Mouse (Mus musculus) neural tube, embryonic 13.5 days (tissue): Measurements from ENCODE around the gene Tbc1d16. TPM values are rescaled to one million over a fixed set of nuclear protein-coding genes. Genes with fewer than 3 reads are reported as not detected.
A peak's percentile ranks its signal among the peaks of the same experiment; 100 is the strongest.

ENCODE experiments used
- ATAC-seq: fragments of 200-750 bp; cut with Nextera tagmentation; 2 replicates; pipeline ENCODE4 v1.8.0; 2017; ENCODE audit warnings: low read depth, mild to moderate bottlenecking, moderate TSS enrichment, moderate library complexity
- H3K27ac ChIP-seq: fragments of 300-500 bp; sonication (generic); replicated peaks from 2 replicates; pipeline ENCODE4 v1.5.1; 2015; ENCODE audit warnings: moderate library complexity, mild to moderate bottlenecking, inconsistent platforms
- H3K27me3 ChIP-seq: fragments of 300-500 bp; sonication (generic); 2 replicates; pipeline ENCODE4 v1.6.1; 2015; ENCODE audit warnings: mild to moderate bottlenecking, inconsistent platforms
- H3K36me3 ChIP-seq: fragments of 300-500 bp; sonication (generic); 2 replicates; pipeline ENCODE4 v1.6.1; 2015; ENCODE audit warnings: mild to moderate bottlenecking, inconsistent platforms
- H3K4me1 ChIP-seq: fragments of 300-500 bp; sonication (generic); replicated peaks from 2 replicates; pipeline ENCODE4 v1.6.1; 2015; ENCODE audit warnings: inconsistent platforms
- H3K4me2 ChIP-seq: fragments of 300-500 bp; sonication (generic); 2 replicates; pipeline ENCODE4 v1.6.1; 2015; ENCODE audit warnings: inconsistent platforms, mild to moderate bottlenecking, moderate library complexity
- H3K4me3 ChIP-seq: fragments of 300-500 bp; sonication (generic); 2 replicates; pipeline ENCODE4 v1.5.1; 2015; ENCODE audit warnings: mild to moderate bottlenecking, inconsistent platforms
- H3K9ac ChIP-seq: fragments of 300-500 bp; sonication (generic); 2 replicates; pipeline ENCODE4 v1.6.1; 2015; ENCODE audit warnings: moderate library complexity, mild to moderate bottlenecking, inconsistent platforms
- H3K9me3 ChIP-seq: fragments of 300-500 bp; sonication (generic); 2 replicates; pipeline ENCODE4 v1.6.1; 2016; ENCODE audit warnings: inconsistent platforms
- WGBS: fragments of 180-500 bp; shearing (Covaris S2); methylation state at CpG from one replicate; pipeline ENCODE4 v1.1.7; 2015; 5-methylcytosine and 5-hydroxymethylcytosine counted together
- polyA plus RNA-seq: library from polyadenylated mRNA; unstranded; fragments of >200 nt; fragmentation: Nextera tagmentation; extraction: Ambion mirVana; gene quantifications from 2 replicates; pipeline ENCODE4 v1.2.1, GENCODE M21; 2015

The Tbc1d16 gene
- polyA plus RNA-seq, 1 experiment from 2014 or later = 49.0 TPM

DNA sequence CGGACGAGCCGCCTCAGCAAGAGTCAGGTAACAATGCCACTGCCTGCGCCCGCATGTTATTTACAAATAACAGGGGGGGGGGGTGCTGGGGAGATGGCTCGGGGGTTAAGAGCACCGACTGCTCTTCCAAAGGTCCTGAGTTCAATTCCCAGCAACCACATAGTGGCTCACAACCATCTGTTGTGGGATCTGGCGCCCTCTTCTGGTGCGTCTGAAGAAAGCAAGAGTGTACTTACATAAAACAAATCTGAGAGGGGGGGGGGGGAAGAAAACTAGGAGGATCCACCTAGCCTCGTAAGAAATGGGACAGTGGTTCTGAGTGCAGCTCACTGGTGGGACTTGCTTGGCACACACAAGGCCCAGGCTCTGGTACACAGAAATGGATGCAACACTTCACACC lies 6.5 kb upstream of the Tbc1d16 start:
- H3K4me3 ChIP-seq = no peak overlapping the region
- H3K9me3 ChIP-seq = no peaks in the 10 kb centered on the region
- ATAC-seq = no peak
- H3K27ac ChIP-seq = no peak overlapping the region
- H3K27me3 ChIP-seq = no peaks in the 10 kb centered on the region
- no peak overlapping the region for H3K9ac ChIP-seq
- WGBS = 93% methylated on average over 10 of the region's 10 CpGs
- H3K4me1 ChIP-seq = peaks cover 30% of the 10 kb centered on the region
- peaks cover 32% of the 10 kb centered on the region for H3K36me3 ChIP-seq
- H3K4me2 ChIP-seq = no peak overlapping the region

DNA sequence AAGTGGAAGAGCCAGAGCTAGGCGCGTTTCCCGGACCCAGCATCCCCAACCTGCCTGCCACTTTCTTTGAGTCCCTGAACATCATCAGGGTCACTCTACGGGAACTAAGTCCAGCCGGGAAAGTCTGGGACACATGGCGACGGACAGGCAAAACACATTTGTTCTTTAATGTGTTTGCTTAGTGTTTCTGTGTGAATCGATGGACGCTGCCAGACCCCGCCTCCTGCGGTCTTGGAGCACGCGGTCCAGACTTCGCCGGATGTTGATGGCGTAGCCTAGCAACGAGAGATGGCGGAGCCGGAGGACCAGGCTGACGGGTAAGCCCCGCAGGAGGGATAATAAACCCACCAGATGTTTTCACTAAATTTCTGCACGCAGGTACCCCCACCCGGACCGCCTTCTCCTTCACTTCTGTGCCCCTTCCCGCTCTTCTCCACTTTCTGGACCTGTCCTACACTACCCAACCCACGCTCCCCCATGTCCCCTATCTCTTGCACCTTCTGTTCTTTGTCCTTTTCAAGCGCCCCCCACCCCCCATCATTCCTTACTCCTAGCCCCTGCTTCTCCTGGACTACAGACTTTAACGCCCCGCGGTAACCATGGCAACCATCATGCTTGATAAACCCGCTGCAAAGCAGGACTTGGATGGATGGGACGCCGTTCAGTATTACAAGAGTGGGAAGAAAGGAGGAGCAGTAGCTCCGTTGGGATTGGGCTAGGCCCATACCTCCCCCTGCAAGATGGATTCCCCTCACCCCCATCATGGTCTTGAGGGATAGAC lies 737 bp upstream of the Tbc1d16 start:
- H3K9me3 ChIP-seq = no peaks in the 10 kb centered on the region
- peak overlapping the region; percentile 88 for H3K9ac ChIP-seq
- H3K36me3 ChIP-seq = peaks cover 14% of the 10 kb centered on the region; the same call in 1 of the 2 replicates
- peaks cover 64% of the 10 kb centered on the region for H3K4me1 ChIP-seq
- H3K27me3 ChIP-seq = no peaks in the 10 kb centered on the region
- H3K4me3 ChIP-seq = peak overlapping the region; percentile 74
- H3K4me2 ChIP-seq = peak overlapping the region; percentile 99
- 1% methylated on average over 34 of the region's 34 CpGs for WGBS
- peak; percentile 93 for ATAC-seq
- peak overlapping the region; percentile 87 for H3K27ac ChIP-seq

DNA sequence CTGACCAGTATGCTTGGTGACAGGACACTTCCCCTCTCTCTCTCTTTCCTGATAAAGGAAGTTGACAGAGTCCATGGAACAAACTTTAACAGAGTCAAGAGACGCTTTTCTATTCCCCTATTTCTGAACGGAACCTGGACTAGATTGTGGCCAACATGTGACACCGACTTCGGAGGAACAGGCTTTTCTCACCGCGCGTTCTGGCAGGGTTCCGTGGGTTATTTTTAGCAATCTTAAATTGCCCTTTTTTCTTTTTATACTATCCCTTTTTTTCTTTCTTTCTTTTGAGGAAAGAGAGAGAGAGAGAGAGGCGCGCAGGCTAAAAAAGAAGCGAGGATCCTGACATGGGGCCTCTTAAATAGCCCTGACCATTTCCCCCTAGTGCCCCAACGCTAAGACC lies 708 bp downstream of the Tbc1d16 start:
- Histone ChIP-seq H3K4me2 (peak overlapping the region; percentile 99), H3K36me3 (peaks cover 11% of the 10 kb centered on the region; the same call in 1 of the 2 replicates), H3K27me3 (no peaks in the 10 kb centered on the region), H3K27ac (peak overlapping the region; percentile 87), H3K9ac (peak overlapping the region; percentile 88), H3K4me1 (peaks cover 78% of the 10 kb centered on the region), H3K4me3 (peak overlapping the region; percentile 74), H3K9me3 (no peaks in the 10 kb centered on the region)
- ATAC-seq = no peak
- WGBS = 3% methylated on average over 12 of the region's 12 CpGs

DNA sequence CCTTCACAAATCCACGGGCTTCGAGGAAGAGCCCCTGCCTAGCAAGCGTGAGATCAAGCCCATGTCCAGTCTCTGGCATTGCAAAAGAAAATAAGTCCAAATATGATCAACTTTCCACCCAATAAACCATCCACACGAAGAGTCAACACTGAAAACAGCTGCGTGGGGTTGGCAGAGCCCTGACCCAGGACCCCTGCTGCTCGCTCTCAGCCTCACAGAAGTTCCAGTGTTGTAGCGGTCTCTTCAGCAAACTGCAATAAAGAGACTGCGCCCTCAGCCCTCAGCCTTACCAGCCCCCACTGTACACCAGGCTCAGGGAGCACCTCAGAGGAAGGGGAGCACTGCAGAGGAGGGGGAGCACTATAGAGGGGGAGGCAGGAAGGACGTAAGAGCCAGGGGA lies 2.7 kb downstream of the Tbc1d16 start:
- Histone ChIP-seq H3K4me3 (0 out of 2 replicates have a peak overlapping the region, but pooled peaks have one; percentile 74), H3K27ac (no peak overlapping the region; the same call in 1 of the 2 replicates), H3K9ac (peak overlapping the region; percentile 52; the same call in 1 of the 2 replicates), H3K27me3 (no peaks in the 10 kb centered on the region), H3K9me3 (no peaks in the 10 kb centered on the region), H3K36me3 (no peaks in the 10 kb centered on the region), H3K4me2 (peak overlapping the region; percentile 99), H3K4me1 (peaks cover 92% of the 10 kb centered on the region)
- ATAC-seq = no peak
- WGBS = 56% methylated on average over 9 of the region's 9 CpGs

DNA sequence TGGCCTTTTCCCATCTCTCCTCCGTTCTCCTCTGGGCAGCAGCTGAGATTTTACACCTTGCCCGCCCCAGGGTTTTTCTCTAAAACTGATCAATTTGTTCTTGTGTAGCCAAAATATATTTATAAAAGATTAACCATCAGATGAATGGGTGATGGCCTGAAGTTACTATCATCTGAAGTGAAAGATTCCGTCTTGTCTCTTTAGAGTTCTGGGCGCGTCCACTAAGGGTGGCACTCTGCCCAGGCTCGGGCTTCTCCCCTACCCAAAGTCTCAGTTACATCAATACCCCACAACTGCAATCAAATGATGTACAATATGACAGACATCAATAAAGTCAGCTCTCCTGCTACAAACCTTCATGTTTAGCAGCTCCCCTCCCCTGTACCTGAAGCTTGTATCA lies 3.4 kb downstream of the Tbc1d16 start:
- peaks cover 92% of the 10 kb centered on the region for H3K4me1 ChIP-seq
- no peaks in the 10 kb centered on the region for H3K9me3 ChIP-seq
- H3K27ac ChIP-seq = no peak overlapping the region
- no peaks in the 10 kb centered on the region for H3K36me3 ChIP-seq
- no peak overlapping the region for H3K9ac ChIP-seq
- no peaks in the 10 kb centered on the region for H3K27me3 ChIP-seq
- ATAC-seq = no peak
- H3K4me3 ChIP-seq = no peak overlapping the region
- H3K4me2 ChIP-seq = no peak overlapping the region
- WGBS = 94% methylated on average over 6 of the region's 6 CpGs

DNA sequence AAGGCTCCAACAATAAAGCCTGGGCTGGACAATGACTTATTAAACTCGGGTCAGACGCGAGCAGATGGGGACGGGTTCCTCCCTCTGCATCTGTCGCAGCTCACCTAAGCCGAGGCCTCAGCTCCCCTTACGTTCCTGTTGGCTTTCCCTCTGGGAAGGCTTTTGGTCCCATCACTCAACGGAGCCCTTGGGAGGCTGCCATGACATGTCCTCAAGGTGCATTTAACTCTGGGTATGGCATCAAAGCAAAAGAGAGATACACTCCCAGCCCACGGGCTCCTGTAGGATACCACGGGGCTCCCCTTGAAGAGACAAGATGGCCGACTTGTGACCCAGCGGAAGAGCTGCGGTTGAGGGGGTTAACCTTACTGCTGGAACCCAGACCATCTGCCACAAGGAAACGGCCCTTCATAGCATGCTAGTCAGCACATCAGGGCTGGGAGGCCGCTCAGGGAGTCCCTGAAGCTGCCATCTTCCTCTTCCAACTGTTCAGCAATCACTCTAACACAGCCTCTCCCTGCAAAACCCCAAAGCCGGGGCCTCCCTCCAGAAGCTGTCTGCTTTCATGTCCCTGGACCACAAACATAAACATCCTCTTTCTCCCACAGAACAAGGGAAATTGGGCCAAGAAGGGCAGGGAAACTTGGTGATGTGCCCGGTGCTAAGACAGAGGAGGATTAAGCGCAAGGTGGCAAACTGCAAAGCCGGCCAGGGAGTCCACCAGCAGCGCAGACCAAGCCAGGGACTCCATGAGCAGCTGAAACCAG lies 5.0 kb downstream of the Tbc1d16 start:
- no peak overlapping the region for H3K4me3 ChIP-seq
- H3K27ac ChIP-seq = peak overlapping the region; percentile 64
- no peak overlapping the region for H3K9ac ChIP-seq
- H3K27me3 ChIP-seq = no peaks in the 10 kb centered on the region
- no peak overlapping the region for H3K4me2 ChIP-seq
- ATAC-seq = no peak
- WGBS = 73% methylated on average over 20 of the region's 20 CpGs
- no peaks in the 10 kb centered on the region for H3K36me3 ChIP-seq
- peaks cover 90% of the 10 kb centered on the region for H3K4me1 ChIP-seq
- no peaks in the 10 kb centered on the region for H3K9me3 ChIP-seq

DNA sequence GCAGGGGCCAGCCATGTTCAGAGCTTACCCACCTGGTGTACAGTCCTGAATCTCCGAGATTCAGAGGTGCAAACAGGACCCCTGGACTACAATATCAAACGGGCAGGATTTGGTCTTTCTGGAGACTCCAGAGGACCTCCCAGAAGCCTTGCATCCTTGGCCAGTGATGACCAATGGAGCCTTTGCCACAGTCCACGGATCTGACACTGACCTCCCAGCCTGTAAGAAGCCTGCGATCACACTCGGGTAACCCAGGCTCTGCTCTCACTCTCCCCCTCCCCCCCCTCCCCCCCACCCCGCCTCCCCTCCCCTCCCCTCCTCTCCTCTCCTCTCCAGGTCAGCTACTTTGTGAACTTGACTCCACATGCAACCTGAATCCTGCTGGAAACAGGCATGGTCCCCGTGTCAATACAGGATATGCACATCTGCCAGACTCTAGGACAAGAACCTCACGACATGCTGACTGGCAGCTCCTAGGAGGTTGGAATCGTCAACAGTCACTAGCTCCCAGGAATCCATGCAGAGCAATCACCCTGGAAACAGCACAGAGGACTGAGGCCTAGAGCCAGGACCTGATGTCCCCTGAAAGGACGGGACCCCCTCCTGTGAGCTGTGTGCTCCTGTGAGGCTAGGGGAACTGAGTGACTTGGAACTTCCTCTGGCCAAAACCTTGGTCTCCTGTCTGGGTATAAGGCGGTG lies 6.3 kb downstream of the Tbc1d16 start:
- Histone ChIP-seq H3K4me1 (peaks cover 93% of the 10 kb centered on the region), H3K9me3 (no peaks in the 10 kb centered on the region), H3K36me3 (no peaks in the 10 kb centered on the region), H3K27ac (no peak overlapping the region), H3K4me2 (no peak overlapping the region), H3K4me3 (no peak overlapping the region), H3K9ac (no peak overlapping the region; the same call in 1 of the 2 replicates), H3K27me3 (no peaks in the 10 kb centered on the region)
- WGBS = 47% methylated on average over 10 of the region's 11 CpGs
- ATAC-seq = no peak

DNA sequence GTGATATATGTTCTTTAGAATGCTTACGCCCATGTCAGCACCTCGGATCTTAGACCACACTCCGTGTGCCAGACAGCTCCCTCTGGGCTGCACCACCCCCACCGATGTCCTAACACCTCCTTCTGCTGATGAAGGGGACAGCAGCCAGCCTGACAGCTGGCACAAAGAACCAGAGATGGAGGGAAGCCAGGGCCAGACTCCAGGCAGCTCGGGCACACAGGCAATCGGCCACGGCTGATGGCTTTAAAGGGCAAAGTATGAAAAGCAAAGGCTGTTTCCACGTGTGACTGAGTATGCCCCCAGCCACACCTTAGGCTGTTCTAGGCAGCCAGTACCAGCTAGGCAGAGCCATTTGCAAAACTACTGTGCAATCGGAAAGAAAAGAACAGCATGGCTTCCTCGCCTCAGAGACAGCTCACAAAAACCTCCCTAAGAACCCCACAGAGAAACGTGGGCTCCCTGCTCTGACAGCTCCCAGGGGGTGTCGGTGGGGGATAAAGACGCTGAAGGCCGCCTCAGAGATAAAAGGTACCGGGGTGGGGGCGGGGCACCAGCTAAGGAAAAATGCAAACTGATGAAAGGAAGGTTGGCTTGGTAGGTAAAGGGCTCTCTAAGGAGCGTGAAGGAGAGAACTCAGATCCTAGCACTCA lies 8.4 kb downstream of the Tbc1d16 start:
- 0 out of 2 replicates have a peak, but pooled peaks have one; percentile 19 for ATAC-seq
- peak overlapping the region; percentile 79 for H3K27ac ChIP-seq
- no peaks in the 10 kb centered on the region for H3K27me3 ChIP-seq
- H3K9me3 ChIP-seq = no peaks in the 10 kb centered on the region
- H3K4me1 ChIP-seq = peaks cover 93% of the 10 kb centered on the region
- H3K4me2 ChIP-seq = peak overlapping the region; percentile 36
- H3K36me3 ChIP-seq = no peaks in the 10 kb centered on the region
- WGBS = 9% methylated on average over 17 of the region's 17 CpGs
- peak overlapping the region; percentile 49 for H3K9ac ChIP-seq
- H3K4me3 ChIP-seq = no peak overlapping the region

DNA sequence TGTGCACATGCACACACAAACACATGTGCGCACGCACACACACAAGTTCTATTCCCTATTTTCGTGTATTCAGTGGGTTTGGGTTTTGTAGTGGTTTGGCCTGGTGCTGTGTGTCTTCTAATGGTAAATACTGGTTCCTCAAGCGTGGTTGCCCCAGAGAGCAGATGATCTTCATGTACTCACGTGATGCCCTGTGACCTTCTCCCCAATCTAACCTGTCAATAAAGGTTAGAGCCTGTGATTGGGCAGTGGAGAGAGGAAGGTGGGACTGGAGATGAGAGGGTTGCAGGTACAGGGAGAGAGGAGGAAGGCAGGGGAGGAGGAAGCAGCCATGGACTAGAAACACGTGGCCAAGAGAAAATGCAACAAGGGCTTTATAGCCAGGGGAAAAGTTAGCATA lies 10.4 kb downstream of the Tbc1d16 start:
- H3K4me1 ChIP-seq = peaks cover 93% of the 10 kb centered on the region
- no peaks in the 10 kb centered on the region for H3K36me3 ChIP-seq
- H3K27ac ChIP-seq = no peak overlapping the region
- ATAC-seq = no peak
- no peaks in the 10 kb centered on the region for H3K9me3 ChIP-seq
- H3K4me2 ChIP-seq = no peak overlapping the region
- no peaks in the 10 kb centered on the region for H3K27me3 ChIP-seq
- H3K9ac ChIP-seq = no peak overlapping the region
- no peak overlapping the region for H3K4me3 ChIP-seq
- 93% methylated on average over 6 of the region's 6 CpGs for WGBS

DNA sequence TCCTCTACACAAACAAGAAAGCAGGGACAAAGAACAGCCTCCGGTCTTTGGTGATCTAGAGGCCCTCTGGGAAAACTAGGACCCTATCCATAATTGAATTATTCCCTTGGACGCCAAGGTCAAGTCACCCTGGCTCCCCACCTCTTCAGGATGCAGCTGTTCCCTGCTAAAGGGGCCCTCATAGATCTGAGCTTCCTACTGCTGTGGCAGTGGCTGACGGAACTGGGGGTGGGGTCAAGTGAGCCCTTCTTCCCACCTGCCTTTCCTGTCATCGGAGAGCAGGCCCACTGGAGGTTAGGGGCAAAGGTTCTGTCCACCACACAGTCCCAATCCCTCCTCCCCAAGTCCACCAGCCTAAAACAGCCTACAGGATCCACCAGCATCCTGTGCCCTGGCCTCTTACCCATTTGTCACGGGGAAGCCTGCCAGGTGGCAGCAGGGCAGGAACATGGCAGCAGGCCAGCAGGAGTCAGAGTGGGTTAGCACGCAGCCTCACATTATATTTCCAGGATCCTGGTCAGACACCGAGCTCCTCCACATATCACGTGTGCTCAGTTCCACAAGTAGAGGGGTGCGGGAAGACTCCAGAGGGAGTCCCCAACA lies 12.3 kb downstream of the Tbc1d16 start:
- H3K4me1 ChIP-seq = peaks cover 85% of the 10 kb centered on the region
- H3K4me3 ChIP-seq = peak overlapping the region; percentile 5; the same call in 1 of the 2 replicates
- no peaks in the 10 kb centered on the region for H3K36me3 ChIP-seq
- peak overlapping the region; percentile 96 for H3K27ac ChIP-seq
- H3K9ac ChIP-seq = peak overlapping the region; percentile 63
- no peaks in the 10 kb centered on the region for H3K9me3 ChIP-seq
- peak overlapping the region; percentile 48 for H3K4me2 ChIP-seq
- 0 out of 2 replicates have a peak, but pooled peaks have one; percentile 1 for ATAC-seq
- WGBS = 32% methylated on average over 9 of the region's 9 CpGs
- H3K27me3 ChIP-seq = no peaks in the 10 kb centered on the region
